Mouse (Mus musculus) embryo, embryonic 10 days (tissue): ENCODE results near the gene Galntl6.
A peak's percentile ranks its signal among the peaks of the same experiment; 100 is the strongest.

ENCODE experiments used
- DNase-seq: peaks from one replicate; pipeline ENCODE4 v3.0.0-alpha.2; 2015; ENCODE audit warnings: low spot score

The Galntl6 gene

GRCm38 (mm10) chr8:57842462-57843391 is 1069.7 kb downstream of the Galntl6 start:
- DNase-seq, result no peak

DNA sequence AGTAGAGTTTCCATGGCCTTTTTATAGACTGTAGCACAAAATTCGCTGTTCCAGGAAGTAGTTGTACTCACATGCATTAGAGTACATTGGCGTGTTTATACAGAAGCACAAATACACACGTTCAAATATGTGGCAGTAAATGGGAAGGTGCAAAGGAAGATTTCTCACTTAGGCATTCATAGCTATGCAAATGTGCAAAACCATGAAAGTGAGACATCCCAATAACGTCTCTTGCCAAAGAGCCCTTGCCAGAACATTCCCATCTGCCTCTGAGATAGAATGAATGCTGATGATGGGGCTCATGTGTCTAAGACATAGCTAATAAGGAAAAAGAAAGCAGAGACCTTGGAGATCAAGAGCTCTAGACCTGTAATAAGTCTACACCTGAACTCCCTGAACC is 1071.0 kb downstream of the Galntl6 start:
- no peak for DNase-seq

DNA sequence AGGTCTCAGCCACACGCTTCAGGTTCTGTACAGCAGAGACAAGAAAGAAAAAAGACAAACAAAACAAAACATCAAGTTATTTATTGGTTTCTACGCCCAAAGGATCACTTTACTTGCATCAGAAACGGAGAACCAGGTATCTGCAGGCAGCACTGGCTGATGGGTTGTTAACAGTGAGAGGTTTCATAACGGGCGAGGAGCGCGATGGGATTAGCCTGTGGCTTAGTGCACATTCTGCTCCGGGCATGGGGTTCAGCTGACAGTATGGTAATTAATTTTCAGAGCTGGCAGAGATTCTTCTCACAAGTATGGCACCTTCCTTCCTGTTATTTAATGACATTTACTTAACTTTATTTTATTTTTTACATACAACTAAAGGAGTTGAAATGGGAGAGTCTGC is 1075.1 kb downstream of the Galntl6 start:
- DNase-seq, result no peak

- no peak for DNase-seq
These were observed 1075.5 kb downstream of the Galntl6 start for GRCm38 (mm10) chr8:57836981-57837380.

GRCm38 (mm10) chr8:57836201-57836883 is 1076.1 kb downstream of the Galntl6 start:
- DNase-seq, result no peak

GRCm38 (mm10) chr8:57823151-57823550 is 1089.3 kb downstream of the Galntl6 start:
- DNase-seq, result no peak

GRCm38 (mm10) chr8:57816034-57816433 is 1096.4 kb downstream of the Galntl6 start:
- DNase-seq, result peak; percentile 21

GRCm38 (mm10) chr8:57807060-57807459 is 1105.4 kb downstream of the Galntl6 start:
- DNase-seq, result no peak

- DNase-seq, result no peak
These were observed 1107.3 kb downstream of the Galntl6 start for GRCm38 (mm10) chr8:57805094-57805493.

- no peak for DNase-seq
These were observed 1108.6 kb downstream of the Galntl6 start for GRCm38 (mm10) chr8:57803821-57804220.

DNA sequence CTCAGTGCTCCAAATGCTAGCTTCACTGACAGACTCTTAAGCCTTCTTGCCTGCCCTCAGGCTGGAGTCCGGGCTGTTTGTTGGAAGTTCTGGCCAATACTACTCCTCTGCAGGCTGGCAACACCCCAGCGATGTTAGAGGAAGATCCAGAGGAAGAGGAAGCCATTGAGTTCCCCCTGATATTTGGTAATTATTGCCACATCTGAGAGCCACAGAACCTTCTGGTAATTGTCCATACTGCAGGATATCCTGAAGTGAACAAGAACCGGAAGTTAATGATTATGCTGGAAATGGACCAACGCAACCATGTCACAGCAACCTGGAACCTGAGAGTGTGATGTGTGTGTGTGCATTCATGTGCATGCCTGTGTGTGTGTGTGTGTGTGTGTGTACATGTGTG is 1111.2 kb downstream of the Galntl6 start:
- no peak for DNase-seq

DNA sequence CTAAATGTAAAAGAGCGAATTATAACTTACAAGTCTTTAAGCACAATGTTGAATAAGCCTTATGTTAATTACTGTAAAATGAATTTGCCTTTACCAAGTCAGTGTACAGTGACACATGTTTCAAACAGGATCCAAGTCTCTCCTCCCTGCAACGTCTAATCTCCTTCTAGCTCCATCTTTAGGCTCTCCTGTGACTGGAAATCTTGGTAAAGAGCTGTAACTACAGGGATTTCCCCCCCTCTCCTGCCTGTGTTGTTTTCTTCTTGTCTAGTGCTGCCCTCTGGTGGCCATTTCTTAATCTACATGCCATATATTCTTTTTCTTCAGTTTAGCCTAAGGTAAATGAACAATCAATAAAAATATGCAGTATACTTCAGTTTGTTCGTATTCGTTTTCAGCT is 1112.1 kb downstream of the Galntl6 start:
- DNase-seq, result peak; percentile 86

GRCm38 (mm10) chr8:57799797-57800204 is 1112.6 kb downstream of the Galntl6 start:
- DNase-seq, result peak; percentile 67

- DNase-seq, result peak; percentile 31
These were observed 1119.0 kb downstream of the Galntl6 start for GRCm38 (mm10) chr8:57793455-57793854.

- DNase-seq, result no peak
These were observed 1120.2 kb downstream of the Galntl6 start for GRCm38 (mm10) chr8:57792246-57792645.

- peak; percentile 37 for DNase-seq
These were observed 1121.1 kb downstream of the Galntl6 start for GRCm38 (mm10) chr8:57791309-57791721.

GRCm38 (mm10) chr8:57779551-57779950 is 1132.9 kb downstream of the Galntl6 start:
- no peak for DNase-seq

GRCm38 (mm10) chr8:57777988-57778721 is 1134.3 kb downstream of the Galntl6 start:
- no peak for DNase-seq

DNA sequence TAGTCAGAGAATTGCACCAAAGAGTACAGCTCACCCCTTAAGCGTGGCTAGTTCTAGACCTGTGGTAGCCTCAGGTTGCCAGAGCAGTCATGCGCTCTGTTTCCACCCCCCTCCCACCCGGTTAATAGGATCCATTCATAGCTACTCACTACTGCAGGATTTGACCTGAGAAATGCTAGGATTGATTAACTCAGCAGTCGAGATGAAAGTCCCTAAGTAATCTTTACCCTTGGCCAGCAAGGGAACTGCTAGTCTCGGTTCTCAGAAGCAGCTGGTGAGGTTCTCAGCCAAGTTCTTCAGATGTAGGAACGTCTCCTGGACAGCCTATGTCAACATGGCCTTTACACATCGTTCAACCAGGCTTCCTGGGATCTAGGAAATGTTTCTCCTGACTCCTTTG is 1135.7 kb downstream of the Galntl6 start:
- no peak for DNase-seq

DNA sequence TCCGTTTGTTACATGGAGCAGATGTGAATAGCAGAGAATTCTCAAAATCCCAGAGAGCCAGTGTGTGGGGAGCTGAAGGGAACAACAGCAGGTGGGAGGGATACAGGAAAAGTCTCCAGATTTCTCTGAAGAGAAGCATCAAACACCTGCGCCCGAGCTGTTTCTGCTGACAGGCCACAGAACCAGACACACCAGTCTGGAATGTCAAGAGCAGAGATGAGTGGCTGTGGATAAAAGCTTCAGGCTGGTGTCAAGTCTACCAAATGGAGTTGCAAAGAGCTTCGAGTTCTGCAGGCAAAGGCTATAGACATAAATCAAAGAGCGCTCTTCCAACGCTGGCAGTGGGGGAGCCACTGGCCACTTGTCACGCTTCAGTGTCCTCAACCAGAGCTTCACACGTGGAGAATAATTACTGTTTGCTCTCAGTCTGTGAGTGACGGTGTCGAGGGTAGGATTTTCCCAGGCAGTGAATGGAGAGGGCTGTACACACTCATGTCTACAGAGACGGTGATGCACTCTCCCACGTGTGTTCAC is 1139.6 kb downstream of the Galntl6 start:
- peak; percentile 47 for DNase-seq

- DNase-seq, result no peak
These were observed 1144.9 kb downstream of the Galntl6 start for GRCm38 (mm10) chr8:57767541-57767940.

- no peak for DNase-seq
These were observed 1145.9 kb downstream of the Galntl6 start for GRCm38 (mm10) chr8:57766471-57767065.
